ENCODE assay signal across 8 mouse cellular contexts in the genomic region with DNA sequence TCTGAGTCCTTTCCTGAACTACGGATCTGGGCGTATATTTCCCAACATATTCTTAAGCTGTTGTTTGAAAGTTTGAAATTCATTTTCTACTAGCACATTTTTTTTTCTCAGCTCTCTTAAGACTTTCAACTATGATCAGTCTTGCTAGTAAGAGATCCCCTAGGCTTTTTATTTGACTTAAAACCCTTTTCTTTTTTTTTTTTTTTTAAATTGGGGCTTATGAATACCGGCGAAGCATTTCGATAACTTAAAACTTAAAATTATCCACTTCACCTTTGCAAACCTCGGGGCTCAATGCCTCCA. TPM values are rescaled to one million over a fixed set of nuclear protein-coding genes. Genes with fewer than 3 reads are reported as not detected.
DNase-seq lines count a peak whose midpoint lies in the region; ATAC-seq and TF ChIP-seq lines count a peak whose summit lies in the region.

No protein-coding gene starts in this region.

- peaks cover 6% of the 10 kb centered on the region; the same call in 1 of the 2 replicates for H3K4me1 ChIP-seq in heart, embryonic 11.5 days (ENCODE audit: control insufficient read depth, insufficient read depth, low read length)
- peaks cover 66% of the 10 kb centered on the region for H3K4me1 ChIP-seq in E14TG2a.4 (replicated peaks; ENCODE audit: low read depth, low read length)
- H3K4me1 ChIP-seq in forebrain, embryonic 14.5 days (ENCODE audit: control insufficient read depth, insufficient read depth, low read length) = peaks cover 21% of the 10 kb centered on the region
- H3K4me1 ChIP-seq in liver, embryonic 14.5 days (replicated peaks; ENCODE audit: control insufficient read depth in 2 of 2, insufficient read depth in 2 of 2, low read length in 1 of 2) = peaks cover 9 to 11% of the 10 kb centered on the region in 2 experiments

- 9% methylated on average over 6 of the region's 6 CpGs for WGBS in heart, embryonic 11.5 days (ENCODE audit: insufficient replicate concordance)
- 7% methylated on average over 6 of the region's 6 CpGs for WGBS in forebrain, embryonic 14.5 days
- WGBS in liver, embryonic 14.5 days (ENCODE audit: insufficient replicate concordance) = 2% methylated on average over 6 of the region's 6 CpGs

- TF ChIP-seq EP300 in liver, embryonic 14.5 days (IDR thresholded peaks at IDR 0.05; ENCODE audit: low read depth) = no peak

- TF ChIP-seq CTCF in E14TG2a.4 (conservative IDR thresholded peaks at IDR 0.05; ENCODE audit: low read length) = no peak
- no peak for TF ChIP-seq CTCF in liver, embryonic 14.5 days (IDR thresholded peaks at IDR 0.05; ENCODE audit: low read depth)

- no peak for DNase-seq in heart, adult 9 months (ENCODE audit: low spot score in 2 of 2)
- no peak for DNase-seq in forebrain, embryonic 14.5 days (ENCODE audit: low spot score)
- no peak for DNase-seq in liver, embryonic 14.5 days (ENCODE audit: low read depth in 3 of 3, low spot score in 3 of 3)
- no peak for DNase-seq in frontal cortex, postnatal 25 days (ENCODE audit: low spot score in 2 of 2)
- DNase-seq in urinary bladder, postnatal 4 days (ENCODE audit: low spot score in 2 of 2) = no peak
- DNase-seq in gastrocnemius, postnatal 4 days (ENCODE audit: low spot score in 2 of 2) = no peak

- no peak for ATAC-seq in heart, embryonic 11.5 days (replicated peaks; ENCODE audit: insufficient number of reproducible peaks, low FRiP score, low TSS enrichment)
- ATAC-seq in forebrain, embryonic 14.5 days = no peak
- no peak for ATAC-seq in liver, embryonic 14.5 days (ENCODE audit: insufficient read depth)

- peak overlapping the region; percentile 98 for H3K27ac ChIP-seq in heart, embryonic 11.5 days (ENCODE audit: low read depth, low read length)
- peak overlapping the region; percentile 99; the same call in 1 of the 2 replicates for H3K27ac ChIP-seq in forebrain, embryonic 14.5 days (ENCODE audit: low read depth, low read length)
- H3K27ac ChIP-seq in liver, embryonic 14.5 days = peak overlapping the region; percentile 95

- H3K9me3 ChIP-seq in heart, embryonic 11.5 days (replicated peaks; ENCODE audit: control insufficient read depth, low read length) = no peaks in the 10 kb centered on the region
- H3K9me3 ChIP-seq in E14TG2a.4 (ENCODE audit: low read length) = no peaks in the 10 kb centered on the region
- no peaks in the 10 kb centered on the region for H3K9me3 ChIP-seq in forebrain, embryonic 14.5 days (replicated peaks; ENCODE audit: control insufficient read depth, low read length)
- no peaks in the 10 kb centered on the region for H3K9me3 ChIP-seq in liver, embryonic 14.5 days (ENCODE audit: control insufficient read depth, low read length)

- H3K36me3 ChIP-seq in heart, embryonic 11.5 days (ENCODE audit: control insufficient read depth, insufficient read depth, low read length) = no peaks in the 10 kb centered on the region
- H3K36me3 ChIP-seq in E14TG2a.4 (ENCODE audit: insufficient read depth, low read length) = peaks cover under 1% of the 10 kb centered on the region; the same call in 1 of the 2 replicates
- H3K36me3 ChIP-seq in forebrain, embryonic 14.5 days (ENCODE audit: control insufficient read depth, insufficient read depth, low read length) = no peaks in the 10 kb centered on the region
- no peaks in the 10 kb centered on the region for H3K36me3 ChIP-seq in liver, embryonic 14.5 days (replicated peaks; ENCODE audit: control insufficient read depth, insufficient read depth, low read depth)

- H3K4me2 ChIP-seq in heart, embryonic 11.5 days = peak overlapping the region; percentile 70
- peak overlapping the region; percentile 79 for H3K4me2 ChIP-seq in forebrain, embryonic 14.5 days (ENCODE audit: low read length)
- H3K4me2 ChIP-seq in liver, embryonic 14.5 days (ENCODE audit: low read depth) = peak overlapping the region; percentile 98

- H3K4me3 ChIP-seq in heart, embryonic 11.5 days (ENCODE audit: low read depth, low read length) = peak overlapping the region; percentile 88
- peak overlapping the region; percentile 86 for H3K4me3 ChIP-seq in E14TG2a.4 (replicated peaks; ENCODE audit: low read length)
- peak overlapping the region; percentile 95 for H3K4me3 ChIP-seq in forebrain, embryonic 14.5 days (ENCODE audit: low read depth, low read length)
- peak overlapping the region; percentile 81 to 100 for H3K4me3 ChIP-seq in liver, embryonic 14.5 days (ENCODE audit: insufficient read depth in 1 of 2, low read depth in 2 of 2, low read length in 2 of 2)

- H3K9ac ChIP-seq in heart, embryonic 11.5 days (ENCODE audit: low read depth, low read length) = peak overlapping the region; percentile 94
- peak overlapping the region; percentile 95 for H3K9ac ChIP-seq in forebrain, embryonic 14.5 days (ENCODE audit: low read length)
- H3K9ac ChIP-seq in liver, embryonic 14.5 days (replicated peaks) = peak overlapping the region; percentile 95

- no peaks in the 10 kb centered on the region for H3K27me3 ChIP-seq in heart, embryonic 11.5 days (ENCODE audit: control insufficient read depth, insufficient read depth, low read length)
- no peaks in the 10 kb centered on the region for H3K27me3 ChIP-seq in E14TG2a.4 (ENCODE audit: insufficient read depth, low read length)
- H3K27me3 ChIP-seq in forebrain, embryonic 14.5 days (replicated peaks; ENCODE audit: control insufficient read depth, insufficient read depth, low read length) = no peaks in the 10 kb centered on the region
- H3K27me3 ChIP-seq in liver, embryonic 14.5 days (ENCODE audit: control insufficient read depth, insufficient read depth, low read length) = no peaks in the 10 kb centered on the region

RNA-seq across cellular contexts. Expression of gene Lcor, which starts 0.6 kb away (rescaled TPM):
- polyA plus RNA-seq in heart, embryonic 11.5 days (2014; fragmentation: Nextera tagmentation; extraction: Ambion mirVana) = 13.1 and 16.3 TPM in 2 replicates
- polyA plus RNA-seq in forebrain, embryonic 14.5 days (2014; fragmentation: Nextera tagmentation; extraction: Ambion mirVana) = 16.8 and 20.1 TPM in 2 replicates
- 0.90 and 1.1 TPM in 2 replicates for polyA plus RNA-seq in liver, embryonic 14.5 days (2012; rRNA removed)
- polyA plus RNA-seq in liver, embryonic 14.5 days (2014; fragmentation: Nextera tagmentation; extraction: Ambion mirVana) = 5.2 and 5.6 TPM in 2 replicates
- 10 to 100 TPM; 21.7 to 23.8 TPM for total RNA-seq in gastrocnemius, postnatal 4 days (2021)
